Comparison of ENCODE assay signal across 18 mouse cellular contexts in genomic region chr2:154632203-154632780, GRCm38 (mm10). TPM values are rescaled to one million over a fixed set of nuclear protein-coding genes. Genes with fewer than 3 reads are reported as not detected.
A peak's percentile ranks its signal among the peaks of the same experiment; 100 is the strongest.
DNase-seq lines count a peak whose midpoint lies in the region; ATAC-seq and TF ChIP-seq lines count a peak whose summit lies in the region.
"Had no signal": no experiment of that assay in that cellular context is flagged by ENCODE, and none has a peak within 500 bp of the region (broad histone marks: within the 10 kb centered on the region; RNA-seq: fewer than 3 reads in every experiment).

No protein-coding gene starts in this region.

- H3K79me2 ChIP-seq in MEL (ENCODE audit: control insufficient read depth, insufficient read depth, low read length, poor library complexity): no peaks in the 10 kb centered on the region

- H3K4me3 ChIP-seq in heart, embryonic 11.5 days (ENCODE audit: low read depth, low read length): peak overlapping the region; percentile 15
- peak overlapping the region; percentile 17 to 25; a peak in 3 of 4 replicates for H3K4me3 ChIP-seq in MEL (ENCODE audit: control insufficient read depth in 1 of 2, insufficient read depth in 1 of 2, low read depth in 2 of 2, low read length in 2 of 2)
- H3K4me3 ChIP-seq in spleen, adult 2 months (ENCODE audit: extremely low read depth, insufficient read depth, insufficient read length): peak overlapping the region; percentile 30
- H3K4me3 ChIP-seq: forebrain, embryonic 13.5 days; megakaryocyte, embryonic 14.5 days had no signal

- 76% methylated on average over 16 of the region's 16 CpGs for WGBS in heart, embryonic 11.5 days (ENCODE audit: insufficient replicate concordance)
- WGBS in spleen, adult 2 months: 84% methylated on average over 16 of the region's 16 CpGs

- peak; percentile 34 to 36; a peak in 1 of 4 replicates for TF ChIP-seq EP300 in MEL (IDR thresholded peaks at IDR 0.05; ENCODE audit: low read depth in 1 of 2, low read length in 2 of 2)

- no peak for TF ChIP-seq CTCF in MEL (IDR thresholded peaks at IDR 0.05 in 2 of 3, conservative IDR thresholded peaks at IDR 0.05 in 1 of 3; ENCODE audit: control insufficient read depth in 1 of 3, insufficient read depth in 1 of 3, low read depth in 2 of 3, low read length in 3 of 3, poor library complexity in 1 of 3, severe bottlenecking in 1 of 3)
- TF ChIP-seq CTCF in spleen, adult 2 months (IDR thresholded peaks at IDR 0.05; ENCODE audit: extremely low read depth, insufficient read depth, insufficient read length, insufficient replicate concordance): no peak

- no peak for DNase-seq in heart, postnatal 14 days
- DNase-seq in MEL (ENCODE audit: low read depth, low spot score) (peak; percentile 60), liver (peak; percentile 88)
- DNase-seq in spleen, adult 2 months (ENCODE audit: low read depth in 1 of 2, low spot score in 2 of 2): no peak
- no peak for DNase-seq in testis, postnatal 14 days (ENCODE audit: low spot score)
- DNase-seq in cerebellum, postnatal 4 days (ENCODE audit: low spot score in 2 of 2): no peak
- DNase-seq in layer of hippocampus, postnatal 36 days: no peak
- DNase-seq: adrenal gland, adult 8-10 months; cerebellum, postnatal 25 days; kidney, adult 8-10 months; lung, adult 18-20 months; right cerebral cortex, adult 18-20 months had no signal

- peak overlapping the region; percentile 7 for H3K4me2 ChIP-seq in heart, embryonic 11.5 days
- H3K4me2 ChIP-seq: forebrain, embryonic 13.5 days; hindbrain, embryonic 14.5 days had no signal

- peak overlapping the region; percentile 80 for H3K27ac ChIP-seq in heart, embryonic 11.5 days (ENCODE audit: low read depth, low read length)
- H3K27ac ChIP-seq in MEL (ENCODE audit: control insufficient read depth, low read depth, low read length): peak overlapping the region; percentile 89
- H3K27ac ChIP-seq in spleen, adult 2 months (ENCODE audit: insufficient read depth, low read length): peak overlapping the region; percentile 56; the same call in 1 of the 2 replicates
- H3K27ac ChIP-seq: forebrain, embryonic 13.5 days; hindbrain, embryonic 14.5 days had no signal

- no peaks in the 10 kb centered on the region for H3K9me3 ChIP-seq in heart, embryonic 11.5 days (replicated peaks; ENCODE audit: control insufficient read depth, low read length)
- H3K9me3 ChIP-seq in MEL (replicated peaks; ENCODE audit: insufficient read depth, low read length): no peaks in the 10 kb centered on the region
- H3K9me3 ChIP-seq: forebrain, embryonic 13.5 days; megakaryocyte, embryonic 14.5 days had no signal

- TF ChIP-seq POLR2A in MEL (IDR thresholded peaks at IDR 0.05; ENCODE audit: control insufficient read depth in 1 of 2, insufficient read depth in 1 of 2, low read depth in 1 of 2, low read length in 2 of 2, poor library complexity in 1 of 2): peak in 1 of 2 experiments; percentile 23; a peak in 1 of 4 replicates
- TF ChIP-seq POLR2A in spleen, adult 2 months (IDR thresholded peaks at IDR 0.05; ENCODE audit: low read depth, low read length): no peak

- no peak for TF ChIP-seq RAD21 in MEL (IDR thresholded peaks at IDR 0.05; ENCODE audit: low read depth, low read length)

- 0 out of 2 replicates have a peak, but pooled peaks cover 3% of the 10 kb centered on the region for H3K36me3 ChIP-seq in heart, embryonic 11.5 days (ENCODE audit: control insufficient read depth, insufficient read depth, low read length)
- H3K36me3 ChIP-seq in MEL (ENCODE audit: control insufficient read depth in 1 of 2, insufficient read depth in 2 of 2, low read length in 2 of 2): peaks cover 0 to 6% of the 10 kb centered on the region in 2 experiments; a peak in 1 of 4 replicates
- H3K36me3 ChIP-seq in spleen, adult 2 months (ENCODE audit: control insufficient read depth, insufficient read depth, low read length): peaks cover 6% of the 10 kb centered on the region

- no peak overlapping the region; the same call in 1 of the 2 replicates for H3K9ac ChIP-seq in heart, embryonic 11.5 days (ENCODE audit: low read depth, low read length)
- peak overlapping the region; percentile 53 for H3K9ac ChIP-seq in MEL (ENCODE audit: control insufficient read depth, low read depth, low read length, poor library complexity, severe bottlenecking)
- H3K9ac ChIP-seq: forebrain, embryonic 13.5 days; hindbrain, embryonic 14.5 days had no signal

- intact Hi-C loops in heart, postnatal 14 days (cut with DNase I): no loop called here

- H3K4me1 ChIP-seq in heart, embryonic 11.5 days (ENCODE audit: control insufficient read depth, insufficient read depth, low read length): no peaks in the 10 kb centered on the region
- H3K4me1 ChIP-seq in MEL (ENCODE audit: control insufficient read depth in 1 of 2, insufficient read depth in 2 of 2, low read length in 2 of 2): peaks cover 8 to 12% of the 10 kb centered on the region in 2 experiments
- no peaks in the 10 kb centered on the region for H3K4me1 ChIP-seq in spleen, adult 2 months (ENCODE audit: control insufficient read depth, insufficient read depth, insufficient read length)
- H3K4me1 ChIP-seq: forebrain, embryonic 13.5 days; megakaryocyte, embryonic 14.5 days had no signal

- ATAC-seq in heart, embryonic 11.5 days (replicated peaks; ENCODE audit: insufficient number of reproducible peaks, low FRiP score, low TSS enrichment): peak; percentile 52; the same call in 1 of the 2 replicates
- ATAC-seq: forebrain, embryonic 13.5 days had no signal

- H3K27me3 ChIP-seq in heart, embryonic 11.5 days (ENCODE audit: control insufficient read depth, insufficient read depth, low read length): no peaks in the 10 kb centered on the region
- no peaks in the 10 kb centered on the region for H3K27me3 ChIP-seq in MEL (ENCODE audit: control insufficient read depth in 1 of 2, insufficient read depth in 2 of 2, low read length in 2 of 2)
- H3K27me3 ChIP-seq in spleen, adult 2 months (ENCODE audit: control insufficient read depth, insufficient read depth, low read length): no peaks in the 10 kb centered on the region
- H3K27me3 ChIP-seq: forebrain, embryonic 13.5 days; megakaryocyte, embryonic 14.5 days had no signal

TF ChIP-seq in MEL, 35 proteins besides CTCF, POLR2A, EP300 and RAD21 (continues in another document):
- TF ChIP-seq RCOR1 (IDR thresholded peaks at IDR 0.05; ENCODE audit: low read depth, low read length) (no peak), NRF1 (IDR thresholded peaks at IDR 0.05; ENCODE audit: insufficient read depth, low read depth, low read length, poor library complexity, severe bottlenecking) (no peak), USF1 (IDR thresholded peaks at IDR 0.05; ENCODE audit: low read depth, low read length) (no peak), KAT2A (conservative IDR thresholded peaks at IDR 0.05; ENCODE audit: low read depth, low read length) (no peak), POLR2AphosphoS5 (IDR thresholded peaks at IDR 0.05; ENCODE audit: borderline replicate concordance, low read depth, low read length) (no peak), GABPA (IDR thresholded peaks at IDR 0.05; ENCODE audit: low read depth, low read length) (no peak), HCFC1 (IDR thresholded peaks at IDR 0.05; ENCODE audit: low read depth, low read length) (no peak), SMC3 (IDR thresholded peaks at IDR 0.05; ENCODE audit: low read depth, low read length) (no peak), USF2 (IDR thresholded peaks at IDR 0.05; ENCODE audit: borderline replicate concordance in 1 of 2, insufficient read depth in 1 of 2, low read depth in 1 of 2, low read length in 2 of 2) (no peak), TBP (IDR thresholded peaks at IDR 0.05; ENCODE audit: low read depth, low read length) (no peak), POLR2AphosphoS2 (IDR thresholded peaks at IDR 0.05; ENCODE audit: low read length) (no peak), NELFE (IDR thresholded peaks at IDR 0.05; ENCODE audit: low read depth, low read length) (no peak; the same call in 1 of the 2 replicates), TAL1 (IDR thresholded peaks at IDR 0.05; ENCODE audit: low read length) (no peak), MXI1 (IDR thresholded peaks at IDR 0.05; ENCODE audit: low read depth, low read length) (peak; percentile 35; the same call in 1 of the 2 replicates), ZC3H11A (IDR thresholded peaks at IDR 0.05; ENCODE audit: low read depth, low read length) (no peak)

RNA-seq across cellular contexts. Expression of gene 4930519P11Rik, which starts 19.1 kb away (rescaled TPM):
- polyA plus RNA-seq in heart, embryonic 11.5 days (2014; fragmentation: Nextera tagmentation; extraction: Ambion mirVana): 0.72 TPM in 1 of 2 replicates, not detected in the other
- not detected for total RNA-seq in heart, postnatal 14 days (2021)
- total RNA-seq in MEL (2012; rRNA removed): not detected in 2 replicates
- polyA plus RNA-seq in MEL (2012; ENCODE audit: insufficient read depth in 1 of 2, insufficient read length in 2 of 2, low read depth in 1 of 2, low replicate concordance in 2 of 2, missing spikeins in 1 of 2): under 1 TPM in 1 of 2 experiments, not detected in 1; 0.22 TPM
- 0.80 and 1.4 TPM in 2 replicates for polyA plus RNA-seq in spleen, adult 2 months (2012; rRNA removed)
- total RNA-seq in layer of hippocampus, postnatal 36 days (2021): not detected
- total RNA-seq: left cerebral cortex, postnatal 10 days had no signal
- polyA plus RNA-seq: embryonic facial prominence, embryonic 11.5 days had no signal

RNA-seq across cellular contexts. Expression of gene Zfp341, which starts 19.2 kb away (rescaled TPM):
- polyA plus RNA-seq in heart, embryonic 11.5 days (2014; fragmentation: Nextera tagmentation; extraction: Ambion mirVana): 0.77 and 0.93 TPM in 2 replicates
- total RNA-seq in heart, postnatal 14 days (2021): 1 to 10 TPM; 2.3 to 2.6 TPM
- 2.0 TPM in 2 replicates for total RNA-seq in MEL (2012; rRNA removed)
- polyA plus RNA-seq in MEL (2012; ENCODE audit: insufficient read depth in 1 of 2, insufficient read length in 2 of 2, low read depth in 1 of 2, low replicate concordance in 2 of 2, missing spikeins in 1 of 2): 1 to 10 TPM in 1 of 2 experiments, not detected in 1; 6.3 TPM
- polyA plus RNA-seq in spleen, adult 2 months (2012; rRNA removed): 6.1 and 7.1 TPM in 2 replicates
- 10 to 100 TPM in 1 of 2 experiments, 1 to 10 TPM in 1; 9.2 to 10.1 TPM for total RNA-seq in layer of hippocampus, postnatal 36 days (2021)

RNA-seq across cellular contexts. Expression of gene Chmp4b, which starts 19.2 kb away (rescaled TPM):
- polyA plus RNA-seq in heart, embryonic 11.5 days (2014; fragmentation: Nextera tagmentation; extraction: Ambion mirVana): 10.1 and 12.5 TPM in 2 replicates
- 100 to 1,000 TPM; 105 to 112 TPM for total RNA-seq in heart, postnatal 14 days (2021)
- total RNA-seq in MEL (2012; rRNA removed): 118 TPM in 2 replicates
- 100 to 1,000 TPM in 1 of 2 experiments, not detected in 1; 196 TPM for polyA plus RNA-seq in MEL (2012; ENCODE audit: insufficient read depth in 1 of 2, insufficient read length in 2 of 2, low read depth in 1 of 2, low replicate concordance in 2 of 2, missing spikeins in 1 of 2)
- polyA plus RNA-seq in spleen, adult 2 months (2012; rRNA removed): 52.8 and 63.3 TPM in 2 replicates
- total RNA-seq in layer of hippocampus, postnatal 36 days (2021): 100 to 1,000 TPM; 212 to 220 TPM

RNA-seq across cellular contexts. Expression of gene Pxmp4, which starts 28.8 kb away (rescaled TPM):
- polyA plus RNA-seq in heart, embryonic 11.5 days (2014; fragmentation: Nextera tagmentation; extraction: Ambion mirVana): 21.4 and 23.5 TPM in 2 replicates
- total RNA-seq in heart, postnatal 14 days (2021): 10 to 100 TPM; 23.8 to 28.5 TPM
- total RNA-seq in MEL (2012; rRNA removed): 5.9 and 6.8 TPM in 2 replicates
- 10 to 100 TPM in 1 of 2 experiments, not detected in 1; 12.2 TPM for polyA plus RNA-seq in MEL (2012; ENCODE audit: insufficient read depth in 1 of 2, insufficient read length in 2 of 2, low read depth in 1 of 2, low replicate concordance in 2 of 2, missing spikeins in 1 of 2)
- polyA plus RNA-seq in spleen, adult 2 months (2012; rRNA removed): 14.6 and 20.3 TPM in 2 replicates
- 10 to 100 TPM in 1 of 2 experiments, 1 to 10 TPM in 1; 10.0 to 10.5 TPM for total RNA-seq in layer of hippocampus, postnatal 36 days (2021)

Comparison
In these comparisons a context has a peak if more than half of its experiments do, and no peak if none do; other contexts are left out.
1. DNase-seq: peak in MEL (single experiment) and liver (single experiment); none in heart, postnatal 14 days (0 of 2), spleen, adult 2 months (0 of 2), testis, postnatal 14 days (single experiment), cerebellum, postnatal 4 days (0 of 2) and layer of hippocampus, postnatal 36 days (0 of 2).
2. Peak in every context shown above with its lines, with median percentiles within 50 percentile points of each other: H3K27ac ChIP-seq and H3K4me3 ChIP-seq.